9 mouse cellular contexts compared by ENCODE assay signal in genomic region chr1:86214158-86214557, GRCm38 (mm10). TPM values are rescaled to one million over a fixed set of nuclear protein-coding genes. Genes with fewer than 3 reads are reported as not detected.
A peak's percentile ranks its signal among the peaks of the same experiment; 100 is the strongest.
DNase-seq lines count a peak whose midpoint lies in the region; ATAC-seq and TF ChIP-seq lines count a peak whose summit lies in the region.
"Had no signal": no experiment of that assay in that cellular context is flagged by ENCODE, and none has a peak within 500 bp of the region (broad histone marks: within the 10 kb centered on the region; RNA-seq: fewer than 3 reads in every experiment).

No protein-coding gene starts in this region.

- no peaks in the 10 kb centered on the region for H3K27me3 ChIP-seq in kidney, embryonic 14.5 days (ENCODE audit: control insufficient read depth, insufficient read depth, low read length)
- H3K27me3 ChIP-seq in limb, embryonic 14.5 days (ENCODE audit: control insufficient read depth, insufficient read depth, low read length): no peaks in the 10 kb centered on the region
- H3K27me3 ChIP-seq in stomach, embryonic 16.5 days (ENCODE audit: control insufficient read depth, insufficient read depth, low read length): no peaks in the 10 kb centered on the region
- H3K27me3 ChIP-seq: embryonic facial prominence, embryonic 12.5 days had no signal

- H3K9ac ChIP-seq in kidney, embryonic 14.5 days (ENCODE audit: low read depth, low read length): no peak overlapping the region
- no peak overlapping the region for H3K9ac ChIP-seq in limb, embryonic 14.5 days (ENCODE audit: low read depth, low read length, severe bottlenecking)
- H3K9ac ChIP-seq in stomach, embryonic 16.5 days (ENCODE audit: low read length): no peak overlapping the region
- H3K9ac ChIP-seq: embryonic facial prominence, embryonic 12.5 days had no signal

- no peak overlapping the region for H3K27ac ChIP-seq in kidney, embryonic 14.5 days (ENCODE audit: low read depth, low read length)
- H3K27ac ChIP-seq in limb, embryonic 14.5 days (replicated peaks; ENCODE audit: low read depth, low read length): no peak overlapping the region
- no peak overlapping the region for H3K27ac ChIP-seq in stomach, embryonic 16.5 days (ENCODE audit: low read length)
- H3K27ac ChIP-seq: embryonic facial prominence, embryonic 12.5 days had no signal

- no peak overlapping the region for H3K4me2 ChIP-seq in kidney, embryonic 14.5 days (replicated peaks; ENCODE audit: low read depth, low read length)
- H3K4me2 ChIP-seq in limb, embryonic 14.5 days (replicated peaks; ENCODE audit: low read depth, low read length, severe bottlenecking): no peak overlapping the region
- no peak overlapping the region for H3K4me2 ChIP-seq in stomach, embryonic 16.5 days (ENCODE audit: low read depth, low read length)
- H3K4me2 ChIP-seq: embryonic facial prominence, embryonic 12.5 days had no signal

- H3K4me3 ChIP-seq in kidney, embryonic 14.5 days (ENCODE audit: low read length): no peak overlapping the region
- H3K4me3 ChIP-seq in limb, embryonic 14.5 days (replicated peaks; ENCODE audit: low read length): no peak overlapping the region
- no peak overlapping the region for H3K4me3 ChIP-seq in stomach, embryonic 16.5 days (replicated peaks; ENCODE audit: low read length)
- H3K4me3 ChIP-seq: embryonic facial prominence, embryonic 12.5 days had no signal

- H3K36me3 ChIP-seq in kidney, embryonic 14.5 days (ENCODE audit: control insufficient read depth, insufficient read depth, low read length): peaks cover 4% of the 10 kb centered on the region; the same call in 1 of the 2 replicates
- H3K36me3 ChIP-seq in limb, embryonic 14.5 days (ENCODE audit: control insufficient read depth, insufficient read depth, low read length): peaks cover 46% of the 10 kb centered on the region
- H3K36me3 ChIP-seq in stomach, embryonic 16.5 days (ENCODE audit: control insufficient read depth, insufficient read depth, low read length): no peaks in the 10 kb centered on the region

- no peaks in the 10 kb centered on the region for H3K9me3 ChIP-seq in kidney, embryonic 14.5 days (ENCODE audit: control insufficient read depth, low read length)
- peaks cover 7% of the 10 kb centered on the region; the same call in 1 of the 2 replicates for H3K9me3 ChIP-seq in limb, embryonic 14.5 days (ENCODE audit: control insufficient read depth, low read length)
- H3K9me3 ChIP-seq in stomach, embryonic 16.5 days (replicated peaks; ENCODE audit: control insufficient read depth, low read length): no peaks in the 10 kb centered on the region
- H3K9me3 ChIP-seq: embryonic facial prominence, embryonic 12.5 days had no signal

- ATAC-seq in kidney, embryonic 14.5 days (ENCODE audit: low FRiP score, low TSS enrichment): peak; percentile 60; the same call in 1 of the 2 replicates
- peak; percentile 55; the same call in 1 of the 2 replicates for ATAC-seq in limb, embryonic 14.5 days (ENCODE audit: low FRiP score, low read depth)
- peak; percentile 68 for ATAC-seq in stomach, embryonic 16.5 days (ENCODE audit: insufficient read depth, low FRiP score)

- 0 out of 2 replicates have a peak, but pooled peaks cover 3% of the 10 kb centered on the region for H3K4me1 ChIP-seq in kidney, embryonic 14.5 days (ENCODE audit: control insufficient read depth, insufficient read depth, low read length)
- H3K4me1 ChIP-seq in limb, embryonic 14.5 days (ENCODE audit: control insufficient read depth, insufficient read depth, low read length): no peaks in the 10 kb centered on the region
- H3K4me1 ChIP-seq in stomach, embryonic 16.5 days (ENCODE audit: control insufficient read depth, insufficient read depth, low read length): no peaks in the 10 kb centered on the region; the same call in 1 of the 2 replicates
- H3K4me1 ChIP-seq: embryonic facial prominence, embryonic 12.5 days had no signal

- WGBS in kidney, embryonic 14.5 days: 0% methylated on average over 1 of the region's 1 CpGs
- WGBS in limb, embryonic 14.5 days: 5% methylated on average over 1 of the region's 1 CpGs
- 3% methylated on average over 1 of the region's 1 CpGs for WGBS in stomach, embryonic 16.5 days

- no peak for TF ChIP-seq POLR2A in limb, embryonic 14.5 days (IDR thresholded peaks at IDR 0.05; ENCODE audit: borderline replicate concordance, extremely low read depth, insufficient read depth, insufficient read length)

- peak; percentile 86 for DNase-seq in 3T3-L1 (ENCODE audit: low read depth, low spot score)
- DNase-seq in adrenal gland, adult 18-20 months (ENCODE audit: low spot score in 2 of 2): peak; percentile 77 to 81
- DNase-seq in embryo, embryonic 10.5 days (ENCODE audit: low spot score): peak; percentile 88
- DNase-seq in heart, adult 8-10 months (ENCODE audit: low spot score): peak; percentile 77
- DNase-seq in limb, embryonic 14.5 days (ENCODE audit: low spot score): peak; percentile 71
- peak; percentile 86 to 88 for DNase-seq in natural killer cell, adult 2 months (ENCODE audit: low spot score in 2 of 2)

RNA-seq across cellular contexts. Expression of gene Armc9, which starts 59.6 kb away (rescaled TPM):
- total RNA-seq in adrenal gland, adult 18-20 months (2021): 1 to 10 TPM; 6.4 to 7.2 TPM
- total RNA-seq in heart, adult 8-10 months (2022): 1 to 10 TPM; 2.4 to 3.5 (median 2.9) TPM
- 18.9 and 30.5 TPM in 2 replicates for polyA plus RNA-seq in kidney, embryonic 14.5 days (2014; fragmentation: Nextera tagmentation; extraction: Ambion mirVana)
- 16.5 and 17.0 TPM in 2 replicates for polyA plus RNA-seq in limb, embryonic 14.5 days (2012; rRNA removed)
- polyA plus RNA-seq in limb, embryonic 14.5 days (2014; fragmentation: Nextera tagmentation; extraction: Ambion mirVana): 19.6 and 23.1 TPM in 2 replicates
- 17.1 and 19.1 TPM in 2 replicates for polyA plus RNA-seq in stomach, embryonic 16.5 days (2015; fragmentation: Nextera tagmentation; extraction: Ambion mirVana)
